Mouse (Mus musculus) left cerebral cortex, postnatal 36 days (tissue): ENCODE measurements around the gene Ptprd. TPM values are rescaled to one million over a fixed set of nuclear protein-coding genes. Genes with fewer than 3 reads are reported as not detected.

Experiments used
- DNase-seq, 2 experiments: peaks; one replicate each; pipeline ENCODE4 v3.0.0; 2021 to 2022; ENCODE audit warnings: low spot score in 2 of 2, mixed read lengths in 1 of 2
- intact Hi-C: fragments of 180-260 bp; cut with DNase I; formaldehyde crosslinking; loops from one replicate; pipeline ENCODE4 v1.15.1; 2025
- total RNA-seq, 2 experiments: library from RNA; stranded (reverse); gene quantifications; 2 replicates each; pipeline ENCODE4 v1.2.3; 2021

Ptprd gene
- total RNA-seq, 2 experiments from 2014 or later = 313 to 350 TPM

GRCm38 (mm10) chr4:76023756-76024501, 2187.8 kb downstream of the Ptprd start:
- DNase-seq = no peak
- intact Hi-C loops = no loop called here

DNA sequence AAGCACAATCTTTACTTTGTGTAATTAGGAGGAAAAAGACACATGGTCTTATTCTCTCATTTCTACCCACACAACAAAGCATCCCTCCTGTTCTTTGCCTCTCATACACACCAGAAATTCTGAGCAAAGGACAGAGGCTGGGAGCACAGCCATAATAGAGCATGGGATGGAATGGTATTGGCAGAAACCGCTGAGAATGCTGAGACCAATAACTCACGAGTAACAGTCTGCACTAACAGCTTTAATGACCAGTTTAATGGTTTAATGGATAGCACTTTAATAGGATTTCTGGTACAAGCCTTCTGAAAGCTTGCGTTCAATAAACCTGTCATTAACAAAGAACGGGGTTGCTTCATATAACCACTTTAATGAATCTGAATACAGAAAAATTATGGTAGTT, 2190.1 kb downstream of the Ptprd start:
- intact Hi-C loops = no loop called here
- DNase-seq = no peak

GRCm38 (mm10) chr4:76015026-76015425, 2196.7 kb downstream of the Ptprd start:
- intact Hi-C loops = no loop called here

DNA sequence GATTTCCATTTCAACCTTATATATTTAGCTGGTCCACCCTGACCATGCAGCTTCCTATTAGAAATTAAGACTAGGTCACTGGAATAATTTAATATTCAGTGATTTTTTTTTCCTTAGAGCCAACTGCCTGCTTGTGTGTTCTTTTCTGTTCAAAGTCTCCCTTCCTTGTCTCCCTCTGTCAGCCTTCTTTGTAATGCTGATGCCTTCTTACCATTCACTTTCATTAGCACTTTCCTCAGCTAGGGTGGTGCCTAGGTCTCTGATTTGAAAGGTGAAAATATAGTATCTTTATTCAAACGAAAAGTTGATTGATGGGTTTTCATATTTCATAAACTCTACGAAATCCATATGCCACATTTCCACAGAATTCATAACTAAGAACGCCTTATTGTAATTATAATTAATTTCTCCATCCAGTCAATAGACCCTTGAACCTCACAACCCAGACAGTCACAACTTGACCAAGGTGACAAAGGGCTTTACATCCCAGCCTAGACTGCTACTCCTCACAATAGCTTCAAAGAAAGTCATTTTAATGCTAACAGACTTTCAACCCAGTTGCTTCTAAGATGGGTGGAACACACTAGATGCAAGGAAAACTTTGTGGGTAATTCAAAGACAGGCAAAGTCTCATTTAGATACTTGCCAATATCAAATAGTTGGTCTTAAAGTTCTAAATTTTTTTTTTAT, 2197.5 kb downstream of the Ptprd start:
- no peak for DNase-seq
- intact Hi-C loops = no loop called here

More at GRCm38 (mm10) chr4:76015026-76015425, 2196.7 kb downstream of the Ptprd start:
- DNase-seq = no peak

GRCm38 (mm10) chr4:76008580-76008979, 2203.2 kb downstream of the Ptprd start:
- intact Hi-C loops = no loop called here

DNA sequence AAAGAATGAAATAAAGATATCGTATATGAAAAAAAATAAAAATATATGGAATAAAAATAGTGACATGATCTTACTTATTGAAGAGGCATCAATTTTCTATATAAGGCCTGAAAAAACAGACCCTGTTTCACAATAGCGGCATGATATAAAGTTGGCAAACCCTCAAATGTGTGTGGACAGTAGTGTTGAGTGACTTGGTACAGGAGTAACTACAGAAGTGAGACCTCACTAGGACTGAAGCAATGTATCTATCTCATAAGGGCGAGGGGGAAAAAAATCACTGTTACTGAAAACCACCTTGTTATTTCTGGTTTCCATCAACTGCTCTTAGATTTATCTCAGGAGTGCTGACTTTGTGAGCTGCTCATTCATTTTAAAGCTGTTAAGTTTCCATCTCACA, 2204.5 kb downstream of the Ptprd start:
- intact Hi-C loops = no loop called here
- no peak for DNase-seq

More at GRCm38 (mm10) chr4:76008580-76008979, 2203.2 kb downstream of the Ptprd start:
- DNase-seq = no peak

DNA sequence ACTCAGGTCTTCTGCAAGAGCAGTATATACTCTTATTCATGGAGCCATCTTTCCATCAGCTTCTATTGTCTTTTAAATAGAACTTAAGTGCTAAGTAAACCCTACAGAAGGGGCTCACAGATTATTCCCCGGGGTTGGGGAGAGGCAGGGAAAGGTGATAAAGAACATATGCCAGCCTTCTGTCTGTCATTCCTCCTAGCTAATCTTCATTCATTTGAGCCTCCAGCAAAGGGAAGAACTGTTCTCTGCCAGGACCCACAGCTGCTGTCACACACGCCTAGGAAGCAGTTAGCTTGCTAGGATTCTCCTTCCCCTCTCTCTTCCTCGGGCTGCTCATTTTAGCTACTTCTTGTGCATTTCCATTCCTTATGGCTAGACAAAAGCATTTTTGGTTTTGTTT, 2205.0 kb downstream of the Ptprd start:
- intact Hi-C loops = no loop called here
- no peak for DNase-seq

DNA sequence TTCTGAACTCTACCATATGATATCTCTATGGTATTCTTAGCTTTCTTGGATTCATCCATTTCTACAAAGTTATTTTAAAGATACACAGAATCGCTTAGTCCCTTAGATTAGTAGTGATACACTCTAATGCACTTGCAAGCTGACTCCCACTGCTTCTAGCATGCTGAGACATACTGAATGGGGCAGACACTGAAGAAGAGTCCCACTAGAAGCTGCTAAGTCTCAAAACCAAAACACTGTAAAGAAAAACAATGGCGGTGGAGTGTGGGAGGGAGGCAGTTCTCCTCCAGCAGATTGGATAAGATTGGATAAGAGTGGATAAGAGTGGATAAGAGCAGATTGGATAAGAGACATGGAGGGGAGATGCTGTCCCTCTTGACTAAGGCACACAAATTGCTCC, 2207.6 kb downstream of the Ptprd start:
- no peak for DNase-seq
- intact Hi-C loops = no loop called here

- intact Hi-C loops = no loop called here
- DNase-seq = no peak
Observed at GRCm38 (mm10) chr4:76000258-76000657, 2211.5 kb downstream of the Ptprd start.

DNA sequence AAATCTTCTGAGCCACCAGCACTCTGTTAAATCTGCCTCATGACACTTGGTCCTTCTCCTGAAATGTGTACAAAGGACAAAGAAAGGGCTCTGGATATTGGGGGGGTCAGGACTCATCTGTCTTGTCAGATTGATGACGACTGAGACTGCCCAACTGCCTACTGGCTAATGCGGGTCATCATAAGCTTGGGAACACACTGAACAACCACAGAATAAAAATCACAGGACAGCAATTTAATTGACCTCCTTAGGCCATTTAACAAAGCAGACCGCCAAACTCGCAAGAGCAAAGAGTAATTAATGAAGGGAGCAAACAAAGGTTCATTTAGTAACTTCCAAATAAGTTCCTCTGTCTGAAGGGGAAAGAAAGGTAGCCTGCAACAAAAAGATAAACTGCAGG, 2215.9 kb downstream of the Ptprd start:
- DNase-seq = no peak
- intact Hi-C loops = no loop called here

DNA sequence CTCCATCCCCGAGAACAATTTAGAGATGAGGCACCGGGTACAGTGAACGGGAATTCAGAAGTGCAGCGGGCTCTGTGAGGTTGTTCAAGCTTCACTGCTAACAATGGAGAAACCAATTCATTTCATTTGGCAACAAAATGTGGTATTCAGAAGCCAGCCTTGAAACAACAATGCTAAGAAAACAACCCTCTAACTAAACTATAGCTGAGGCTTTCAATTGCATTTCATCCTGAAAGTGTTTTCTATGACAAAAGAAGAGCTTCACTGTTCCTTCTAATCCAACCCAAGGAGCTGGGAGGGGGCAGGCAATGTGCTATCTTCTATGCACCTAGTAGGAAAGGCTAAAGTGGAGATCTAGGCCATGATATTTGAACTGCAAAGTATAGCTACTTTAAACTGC, 2217.2 kb downstream of the Ptprd start:
- no peak for DNase-seq
- intact Hi-C loops = no loop called here

- DNase-seq = no peak
- intact Hi-C loops = no loop called here
Observed at GRCm38 (mm10) chr4:75993092-75993491, 2218.7 kb downstream of the Ptprd start.

GRCm38 (mm10) chr4:75991621-75992245, 2220.0 kb downstream of the Ptprd start:
- no peak for DNase-seq
- intact Hi-C loops = no loop called here

- intact Hi-C loops = no loop called here
- DNase-seq = no peak
Observed at GRCm38 (mm10) chr4:75974728-75975127, 2237.0 kb downstream of the Ptprd start.

GRCm38 (mm10) chr4:75973322-75973721, 2238.4 kb downstream of the Ptprd start:
- intact Hi-C loops = no loop called here
- no peak for DNase-seq

GRCm38 (mm10) chr4:75969961-75970360, 2241.8 kb downstream of the Ptprd start:
- no peak for DNase-seq
- intact Hi-C loops = no loop called here

DNA sequence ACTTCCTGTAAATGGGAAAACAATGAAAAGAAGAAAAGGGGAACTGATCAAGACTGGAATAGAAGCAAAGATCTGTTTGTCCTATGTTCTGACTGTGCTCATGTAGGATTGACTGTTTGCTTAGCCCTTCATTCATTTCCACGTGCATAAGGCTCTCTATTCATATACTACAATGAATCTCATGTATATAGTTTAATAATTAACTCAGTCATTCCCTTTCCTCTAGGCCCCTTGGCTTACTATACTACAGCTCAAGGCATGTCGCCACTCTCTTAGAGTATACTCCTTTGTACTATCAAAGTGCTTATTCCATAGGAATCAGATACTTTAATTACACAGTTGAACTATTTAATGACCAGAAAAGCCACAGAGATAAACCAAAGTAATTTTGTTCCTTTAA, 2243.1 kb downstream of the Ptprd start:
- no peak for DNase-seq
- intact Hi-C loops = no loop called here

DNA sequence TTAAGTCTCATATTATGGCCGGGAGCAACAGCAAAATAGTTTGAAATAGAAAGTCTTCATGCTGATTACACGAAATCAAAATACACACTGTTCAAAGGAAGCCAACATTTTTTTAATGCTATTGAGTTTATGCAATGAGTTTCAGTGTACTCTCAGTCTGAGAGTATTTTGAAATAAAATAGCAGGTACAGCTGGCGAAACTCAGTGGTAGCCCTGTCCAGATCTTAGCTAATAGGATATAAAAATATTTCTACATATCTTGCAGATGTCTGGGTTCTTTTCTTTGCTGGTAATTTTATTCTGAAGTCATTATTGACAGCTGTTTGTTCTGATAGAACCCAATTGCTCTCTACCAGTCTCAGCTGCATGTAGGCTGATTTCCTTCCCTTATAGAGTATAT, 2246.0 kb downstream of the Ptprd start:
- DNase-seq = no peak
- intact Hi-C loops = no loop called here

DNA sequence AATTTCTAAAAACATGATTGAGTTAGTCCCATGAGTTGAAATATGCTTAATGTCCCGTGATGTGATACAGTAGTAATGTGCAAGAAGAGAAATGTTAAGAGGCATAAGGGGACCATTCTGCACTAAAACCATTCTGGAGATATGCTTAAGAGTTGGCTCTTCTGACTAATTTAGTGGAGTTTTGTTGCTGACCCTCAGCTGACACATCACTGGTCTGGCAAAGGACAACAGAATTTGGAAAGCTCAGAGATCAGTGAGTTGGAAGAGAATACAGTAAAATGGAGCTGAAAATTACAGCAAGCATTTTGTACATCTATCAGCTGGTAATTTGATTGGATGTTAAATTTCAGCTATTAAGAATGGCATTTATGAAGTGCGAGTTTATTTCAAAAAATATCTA, 2248.8 kb downstream of the Ptprd start:
- intact Hi-C loops = no loop called here
- DNase-seq = no peak

- intact Hi-C loops = no loop called here
- no peak for DNase-seq
Observed at GRCm38 (mm10) chr4:75961865-75962264, 2249.9 kb downstream of the Ptprd start.
